Mouse (Mus musculus) embryonic facial prominence, embryonic 10.5 days (tissue): ENCODE results near the gene Ptbp1. TPM values are rescaled to one million over a fixed set of nuclear protein-coding genes. Genes with fewer than 3 reads are reported as not detected.
"Not testable (repeated sequence)": the region's sequence is repeated elsewhere in the genome, so short reads cannot be mapped to it uniquely, and the experiment has no call there.

Experiments used
- DNase-seq: peaks from one replicate; pipeline ENCODE4 v3.0.0-alpha.2; 2017; ENCODE audit warnings: low spot score
- H3K27ac ChIP-seq: fragments of 300-500 bp; sonication (generic); replicated peaks from 2 replicates; pipeline ENCODE4 v1.5.1; 2016; ENCODE audit warnings: mild to moderate bottlenecking
- H3K27me3 ChIP-seq: fragments of 300-500 bp; sonication (generic); replicated peaks from 2 replicates; pipeline ENCODE4 v1.6.1; 2016; ENCODE audit warnings: low read depth, mild to moderate bottlenecking; ENCODE audit not compliant: poor library complexity, severe bottlenecking
- H3K36me3 ChIP-seq: fragments of 300-500 bp; sonication (generic); replicated peaks from 2 replicates; pipeline ENCODE4 v1.6.1; 2016; ENCODE audit warnings: mild to moderate bottlenecking, moderate library complexity
- H3K4me1 ChIP-seq: fragments of 300-500 bp; sonication (generic); 2 replicates; pipeline ENCODE4 v1.6.1; 2016
- H3K4me3 ChIP-seq: fragments of 300-500 bp; sonication (generic); 2 replicates; pipeline ENCODE4 v1.5.1; 2016; ENCODE audit warnings: mild to moderate bottlenecking, moderate library complexity
- H3K9me3 ChIP-seq: fragments of 300-500 bp; sonication (generic); 2 replicates; pipeline ENCODE4 v1.6.1; 2016; ENCODE audit warnings: mild to moderate bottlenecking
- WGBS: fragments of 180-500 bp; shearing (Covaris S2); methylation state at CpG from one replicate; pipeline ENCODE4 v1.1.7; 2016; 5-methylcytosine and 5-hydroxymethylcytosine counted together
- polyA plus RNA-seq: library from polyadenylated mRNA; unstranded; fragments of >200 nt; fragmentation: Nextera tagmentation; extraction: Ambion mirVana; gene quantifications from 2 replicates; pipeline ENCODE4 v1.2.1, GENCODE M21; 2016

Gene Ptbp1
- polyA plus RNA-seq, 1 experiment from 2014 or later = 406 TPM

DNA sequence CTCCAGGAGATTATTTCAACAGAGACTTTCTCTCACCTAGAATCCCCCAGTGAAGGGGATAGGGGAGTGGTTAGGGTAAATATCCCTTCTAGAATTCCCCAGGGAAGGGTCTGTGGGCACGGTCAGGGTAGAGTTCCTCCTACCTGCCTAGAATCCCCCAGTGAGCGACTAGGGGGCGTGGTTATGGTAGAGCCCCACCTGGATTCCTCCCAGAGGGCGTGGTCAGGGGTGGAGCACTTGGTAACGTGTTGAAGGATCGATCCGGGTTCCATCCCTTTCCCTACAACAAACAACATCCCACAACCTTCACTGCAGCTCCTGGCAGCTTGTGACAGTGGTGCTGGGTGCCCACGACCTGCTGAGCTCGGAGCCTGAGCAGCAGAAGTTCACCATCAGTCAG, 26.5 kb downstream of the Ptbp1 start:
- Histone ChIP-seq H3K4me3 (0 out of 2 replicates have a peak overlapping the region, but pooled peaks have one; percentile 5), H3K9me3 (no peaks in the 10 kb centered on the region), H3K27me3 (peaks cover 57% of the 10 kb centered on the region), H3K27ac (no peak overlapping the region), H3K4me1 (peaks cover 53% of the 10 kb centered on the region), H3K36me3 (no peaks in the 10 kb centered on the region)
- no peak for DNase-seq
- WGBS = 13% methylated on average over 9 of the region's 9 CpGs

GRCm38 (mm10) chr10:79881981-79882380, 27.8 kb downstream of the Ptbp1 start:
- DNase-seq = peak; percentile 39
- Histone ChIP-seq H3K36me3 (no peaks in the 10 kb centered on the region), H3K27me3 (peaks cover 57% of the 10 kb centered on the region), H3K27ac (no peak overlapping the region), H3K4me3 (peak overlapping the region; percentile 47), H3K9me3 (no peaks in the 10 kb centered on the region), H3K4me1 (peaks cover 51% of the 10 kb centered on the region)
- 5% methylated on average over 22 of the region's 22 CpGs for WGBS

GRCm38 (mm10) chr10:79883297-79884084, 29.3 kb downstream of the Ptbp1 start:
- Histone ChIP-seq H3K36me3 (no peaks in the 10 kb centered on the region), H3K27me3 (peaks cover 63% of the 10 kb centered on the region), H3K27ac (no peak overlapping the region), H3K9me3 (no peaks in the 10 kb centered on the region), H3K4me3 (peak overlapping the region; percentile 16; the same call in 1 of the 2 replicates), H3K4me1 (peaks cover 40% of the 10 kb centered on the region)
- peak; percentile 82 for DNase-seq
- WGBS = 15% methylated on average over 22 of the region's 22 CpGs

- H3K36me3 ChIP-seq = no peaks in the 10 kb centered on the region
- no peak overlapping the region for H3K27ac ChIP-seq
- no peak for DNase-seq
- WGBS = 78% methylated on average over 4 of the region's 4 CpGs
- peaks cover 37% of the 10 kb centered on the region for H3K4me1 ChIP-seq
- H3K4me3 ChIP-seq = no peak overlapping the region
- H3K9me3 ChIP-seq = no peaks in the 10 kb centered on the region
- H3K27me3 ChIP-seq = peaks cover 62% of the 10 kb centered on the region
Observed at GRCm38 (mm10) chr10:79884446-79884845, 30.2 kb downstream of the Ptbp1 start.

DNA sequence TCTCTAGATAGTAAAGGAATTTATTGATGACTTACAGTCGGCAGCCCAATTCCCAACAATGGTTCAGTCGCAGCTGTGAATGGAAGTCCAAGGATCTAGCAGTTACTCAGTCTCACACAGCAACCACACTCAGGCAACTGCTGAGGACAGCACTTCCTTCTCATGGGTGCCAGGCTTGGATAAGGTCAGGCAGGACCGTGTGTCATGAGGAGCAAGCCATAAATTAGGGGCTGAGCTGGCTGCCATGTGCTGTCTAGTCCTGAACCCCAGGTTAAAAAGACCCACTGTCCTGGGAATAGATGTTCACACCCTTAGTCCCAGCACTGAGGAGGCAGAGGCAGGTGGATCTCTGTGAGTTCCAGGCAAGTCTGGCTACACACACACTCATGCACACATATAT, 30.7 kb downstream of the Ptbp1 start:
- not testable (repeated sequence) for DNase-seq, H3K36me3 ChIP-seq, H3K9me3 ChIP-seq, H3K27ac ChIP-seq, H3K4me3 ChIP-seq
- Histone ChIP-seq H3K4me1 (peaks cover 32% of the 10 kb centered on the region), H3K27me3 (peaks cover 58% of the 10 kb centered on the region)
- 77% methylated on average over 3 of the region's 3 CpGs for WGBS

DNA sequence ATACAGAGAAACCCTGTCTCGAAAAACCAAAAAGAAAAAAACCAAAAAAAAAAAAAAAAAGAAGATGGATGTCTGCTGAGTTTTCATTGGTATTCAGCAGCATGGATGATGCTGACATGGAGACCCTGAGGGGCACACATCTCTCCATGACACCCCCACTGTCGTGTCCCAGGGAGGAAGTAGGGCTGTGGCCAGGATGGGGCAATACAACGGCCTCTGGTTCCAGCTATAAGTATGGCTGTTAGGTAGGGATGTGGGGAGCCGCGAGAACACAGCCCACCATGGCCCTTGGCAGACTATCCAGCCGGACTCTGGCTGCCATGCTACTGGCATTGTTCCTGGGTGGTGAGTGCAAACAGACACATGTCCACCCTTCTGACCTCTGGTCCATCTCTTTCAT, 31.8 kb downstream of the Ptbp1 start, which contains the start of gene Elane:
Gene Elane, plus strand, starts transcription at position 194 of the 400 bp plus-strand sequence.
- peaks cover 52% of the 10 kb centered on the region for H3K27me3 ChIP-seq
- 88% methylated on average over 6 of the region's 6 CpGs for WGBS

DNA sequence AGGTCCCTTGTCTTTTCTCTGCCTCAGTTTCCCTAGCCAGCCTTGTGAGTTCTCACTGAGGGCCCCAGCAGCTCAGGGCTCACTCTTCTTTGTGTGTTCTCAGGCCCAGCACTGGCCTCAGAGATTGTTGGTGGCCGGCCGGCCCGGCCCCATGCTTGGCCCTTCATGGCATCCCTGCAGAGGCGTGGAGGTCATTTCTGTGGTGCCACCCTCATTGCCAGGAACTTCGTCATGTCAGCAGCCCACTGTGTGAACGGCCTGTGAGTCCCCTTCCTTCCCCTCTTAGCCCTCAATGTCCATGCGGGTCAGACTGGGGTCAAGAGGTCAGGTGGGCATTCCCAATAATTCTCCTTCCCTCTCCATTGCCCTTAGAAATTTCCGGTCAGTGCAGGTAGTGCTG, 32.4 kb downstream of the Ptbp1 start:
- peaks cover 52% of the 10 kb centered on the region for H3K27me3 ChIP-seq
- 76% methylated on average over 8 of the region's 8 CpGs for WGBS

More for the DNA sequence above, 31.8 kb downstream of the Ptbp1 start, which contains the start of gene Elane:
- no peak within 1 kb of the TSS for H3K27ac ChIP-seq
- H3K36me3 ChIP-seq = no peaks in the 10 kb centered on the region
- no peak within 1 kb of the TSS for H3K4me3 ChIP-seq
- H3K4me1 ChIP-seq = peaks cover 24% of the 10 kb centered on the region
- no peak for DNase-seq
- no peaks in the 10 kb centered on the region for H3K9me3 ChIP-seq

DNA sequence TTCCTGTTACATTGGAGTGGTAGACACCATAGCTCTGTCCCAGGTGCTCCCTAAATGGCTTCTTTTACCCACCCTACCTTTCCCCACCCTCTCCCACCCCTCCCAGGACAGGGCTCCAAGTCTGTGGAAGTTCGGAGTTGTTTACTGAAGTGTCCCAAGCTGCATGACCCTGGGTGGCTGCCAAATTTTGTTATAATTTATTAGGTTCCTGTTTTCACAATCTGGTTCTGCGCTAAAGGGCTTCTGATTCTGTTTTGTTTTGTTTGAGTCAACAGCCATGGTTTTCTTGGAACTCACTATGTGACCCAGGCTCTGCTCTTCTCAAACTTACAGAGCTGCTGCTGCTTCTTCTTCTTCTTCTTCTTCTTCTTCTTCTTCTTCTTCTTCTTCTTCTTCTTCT, 35.2 kb downstream of the Ptbp1 start:
- Histone ChIP-seq H3K27ac (no peak overlapping the region), H3K4me3 (no peak overlapping the region), H3K36me3 (peaks cover 4% of the 10 kb centered on the region), H3K4me1 (peaks cover 5% of the 10 kb centered on the region; the same call in 1 of the 2 replicates), H3K9me3 (no peaks in the 10 kb centered on the region), H3K27me3 (peaks cover 30% of the 10 kb centered on the region)
- DNase-seq = no peak
- WGBS = 84% methylated on average over 2 of the region's 2 CpGs

More for the DNA sequence above, 32.4 kb downstream of the Ptbp1 start:
- H3K4me1 ChIP-seq = peaks cover 22% of the 10 kb centered on the region
- H3K9me3 ChIP-seq = no peaks in the 10 kb centered on the region
- H3K27ac ChIP-seq = no peak overlapping the region
- no peak overlapping the region for H3K4me3 ChIP-seq
- DNase-seq = no peak
- H3K36me3 ChIP-seq = no peaks in the 10 kb centered on the region

- H3K4me1 ChIP-seq = peaks cover 5% of the 10 kb centered on the region; the same call in 1 of the 2 replicates
- 0 out of 2 replicates have a peak within 1 kb of the TSS, but pooled peaks have one; percentile 1 for H3K27ac ChIP-seq
- peaks cover 35% of the 10 kb centered on the region for H3K27me3 ChIP-seq
- H3K9me3 ChIP-seq = no peaks in the 10 kb centered on the region
- DNase-seq = no peak
- no peak within 1 kb of the TSS for H3K4me3 ChIP-seq
- peaks cover 17% of the 10 kb centered on the region for H3K36me3 ChIP-seq
- WGBS = 48% methylated on average over 5 of the region's 5 CpGs
Observed at GRCm38 (mm10) chr10:79890670-79891069, 36.4 kb downstream of the Ptbp1 start, which contains the start of gene Cfd. Gene Cfd, plus strand, starts transcription at chr10:79890853.

DNA sequence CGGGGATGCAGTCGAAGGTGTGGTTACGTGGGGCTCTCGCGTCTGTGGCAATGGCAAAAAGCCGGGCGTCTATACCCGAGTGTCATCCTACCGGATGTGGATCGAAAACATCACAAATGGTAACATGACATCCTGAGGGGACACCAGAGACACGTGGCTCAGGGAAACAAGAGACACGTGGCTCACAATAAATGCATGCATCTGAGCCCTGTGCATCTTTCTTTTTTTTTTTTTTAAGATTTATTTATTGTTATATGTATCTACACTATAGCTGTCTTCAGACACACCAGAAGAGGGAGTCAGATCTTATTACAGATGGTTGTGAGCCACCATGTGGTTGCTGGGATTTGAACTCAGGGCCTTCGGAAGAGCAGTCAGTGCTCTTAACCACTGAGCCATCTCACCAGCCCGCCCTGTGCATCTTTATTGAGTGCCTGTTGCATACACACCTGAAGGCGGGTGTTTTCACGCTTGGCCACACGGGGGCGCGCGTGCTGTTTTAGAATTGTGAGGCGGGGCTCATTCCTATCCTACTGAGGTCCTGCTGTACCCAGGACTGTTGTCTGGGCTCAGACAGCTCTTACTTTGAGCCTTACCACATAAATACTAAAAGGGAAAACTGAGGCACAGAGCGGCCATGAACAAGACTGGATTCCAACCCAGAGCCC, 38.4 kb downstream of the Ptbp1 start:
- H3K27ac ChIP-seq, H3K9me3 ChIP-seq, H3K4me3 ChIP-seq: not testable (repeated sequence)
- Histone ChIP-seq H3K27me3 (peaks cover 36% of the 10 kb centered on the region), H3K36me3 (peaks cover 36% of the 10 kb centered on the region), H3K4me1 (peaks cover 14% of the 10 kb centered on the region)
- WGBS = 44% methylated on average over 22 of the region's 22 CpGs
- DNase-seq = peak; percentile 88

- Histone ChIP-seq H3K4me1 (peaks cover 31% of the 10 kb centered on the region), H3K27ac (no peak overlapping the region), H3K27me3 (peaks cover 50% of the 10 kb centered on the region), H3K9me3 (no peaks in the 10 kb centered on the region), H3K36me3 (peaks cover 73% of the 10 kb centered on the region), H3K4me3 (no peak overlapping the region)
- no peak for DNase-seq
- WGBS = 93% methylated on average over 16 of the region's 16 CpGs
Observed at GRCm38 (mm10) chr10:79896306-79896705, 42.1 kb downstream of the Ptbp1 start.

DNA sequence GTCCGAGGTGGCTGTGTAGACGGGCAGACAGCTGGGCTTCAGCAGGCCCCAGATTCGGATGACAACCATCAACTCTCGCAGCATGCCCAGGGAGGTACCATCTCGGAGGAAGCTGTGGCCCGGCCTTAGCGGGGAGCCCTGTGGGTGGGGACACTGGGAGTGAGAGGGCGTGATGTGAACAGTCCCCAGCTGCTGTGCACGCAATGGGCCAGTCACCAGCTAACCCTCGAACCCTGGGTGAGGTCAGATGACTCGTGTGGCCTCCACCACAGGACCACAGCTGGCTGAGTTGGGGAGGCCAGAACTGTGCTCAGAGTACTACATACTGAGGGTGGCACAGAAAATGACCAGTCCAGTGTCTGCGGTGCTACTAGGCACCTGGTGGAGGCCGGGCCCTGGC, 42.6 kb downstream of the Ptbp1 start:
- no peak for DNase-seq
- Histone ChIP-seq H3K9me3 (no peaks in the 10 kb centered on the region), H3K27ac (no peak overlapping the region), H3K36me3 (peaks cover 78% of the 10 kb centered on the region), H3K27me3 (peaks cover 46% of the 10 kb centered on the region), H3K4me1 (peaks cover 34% of the 10 kb centered on the region), H3K4me3 (no peak overlapping the region)
- 86% methylated on average over 13 of the region's 13 CpGs for WGBS
